Mouse (Mus musculus): Measurements from ENCODE around the gene Zfp54. TPM values are rescaled to one million over a fixed set of nuclear protein-coding genes. Genes with fewer than 3 reads are reported as not detected.
"Not testable (repeated sequence)": the region's sequence is repeated elsewhere in the genome, so short reads cannot be mapped to it uniquely, and the experiment has no call there.

Zfp54 gene
- 1 to 10 TPM in 23 of 26 experiments, under 1 TPM in 3; 0.51 to 8.2 (median 3.2) TPM for total RNA-seq (2018; cell fraction: chromatin; rRNA removed)
- 1 to 10 TPM in 23 of 26 experiments, under 1 TPM in 3; 0.80 to 5.8 (median 3.2) TPM for total RNA-seq (2018; cell fraction: cytosol; rRNA removed)
- total RNA-seq (2018; cell fraction: nucleus; rRNA removed) = 1 to 10 TPM in 23 of 26 experiments, under 1 TPM in 3; 0.75 to 9.8 (median 2.7) TPM
- 2.9 to 5.2 TPM (median 4.6 TPM) in 3 replicates for polyA plus RNA-seq (2018)

DNA sequence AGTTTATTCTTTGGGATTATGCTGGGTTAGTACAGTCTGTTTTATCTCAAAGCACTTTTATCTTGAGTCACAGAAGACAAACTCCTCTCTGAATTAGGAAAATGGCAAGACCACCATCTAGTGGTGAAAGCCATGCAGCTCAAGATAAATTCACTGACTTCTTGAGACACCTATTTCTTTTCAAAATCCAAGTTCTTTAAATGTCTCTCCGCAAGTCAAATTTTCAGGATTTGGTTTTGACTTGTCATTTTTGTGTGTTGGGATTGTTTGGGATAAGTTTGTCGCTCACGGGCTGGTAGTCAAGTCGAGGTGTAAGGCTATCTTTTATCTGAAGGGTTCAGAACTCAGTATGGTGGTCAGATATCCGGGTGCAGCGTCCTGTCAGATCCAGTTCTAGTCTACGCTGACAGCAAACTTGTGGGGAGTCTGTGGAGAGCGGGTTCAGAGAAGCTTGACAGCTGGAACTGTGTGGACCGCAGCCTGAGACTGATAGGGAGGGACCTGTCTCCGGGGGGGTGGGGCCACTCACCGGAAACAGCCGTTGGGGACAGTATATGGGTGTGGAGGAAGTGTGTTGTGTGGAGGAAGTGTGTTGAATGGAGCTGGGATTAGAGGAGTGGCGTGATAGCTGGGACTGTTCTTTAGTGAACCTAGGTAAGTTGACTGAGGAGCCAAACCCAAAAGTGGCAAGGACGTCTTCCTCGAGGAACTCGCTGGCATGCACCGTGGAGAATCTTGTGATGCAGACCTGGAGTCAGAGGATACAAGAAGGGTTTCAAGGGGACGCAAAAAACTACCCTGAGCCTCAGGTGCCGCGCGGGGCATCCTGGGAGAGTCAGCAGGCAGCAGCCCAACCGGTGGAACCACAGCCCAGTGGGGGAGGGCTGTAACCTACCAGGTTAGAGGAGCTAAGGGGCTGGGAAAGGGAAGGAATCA, at the start of gene Zfp54:
TSS of gene Zfp54 (plus strand) at position 564 of the 936 bp plus-strand sequence.
- H3K79me2 ChIP-seq (ENCODE audit: inconsistent target) = peaks cover 16% of the 10 kb centered on the region; the same call in 1 of the 2 replicates
- peak within 1 kb of the TSS; percentile 74 for H3K4me3 ChIP-seq (ENCODE audit: inconsistent target)
- H3K36me3 ChIP-seq (ENCODE audit: inconsistent target) = no peaks in the 10 kb centered on the region; the same call in 1 of the 2 replicates
- H3K27ac ChIP-seq = peak within 1 kb of the TSS; percentile 67
- 0% methylated on average over 19 of the region's 22 CpGs for WGBS (ENCODE audit: missing documents)

DNA sequence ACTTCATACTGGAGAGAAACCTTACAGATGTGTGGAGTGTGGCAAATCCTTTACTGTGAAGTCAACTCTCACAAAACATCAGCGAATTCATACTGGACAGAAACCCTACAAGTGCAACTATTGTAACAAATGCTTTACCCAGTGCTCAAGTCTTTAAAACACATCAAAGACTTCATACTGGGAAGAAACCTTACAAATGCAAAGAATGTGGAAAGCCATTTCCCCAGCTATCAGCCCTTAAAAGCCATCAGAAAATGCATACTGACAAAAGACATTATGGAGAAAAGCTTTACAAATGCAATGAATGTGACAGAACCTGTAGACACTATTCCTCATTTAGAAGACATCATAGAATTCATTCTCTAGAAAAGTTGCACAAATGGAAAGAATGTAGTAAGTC, 47.7 kb upstream of the Zfp54 start:
- H3K27ac ChIP-seq = no peak overlapping the region
- H3K36me3 ChIP-seq (ENCODE audit: inconsistent target) = no peaks in the 10 kb centered on the region
- no peak overlapping the region for H3K4me3 ChIP-seq (ENCODE audit: inconsistent target)
- WGBS (ENCODE audit: missing documents) = 50% methylated on average over 1 of the region's 1 CpGs
- H3K79me2 ChIP-seq (ENCODE audit: inconsistent target) = no peaks in the 10 kb centered on the region

DNA sequence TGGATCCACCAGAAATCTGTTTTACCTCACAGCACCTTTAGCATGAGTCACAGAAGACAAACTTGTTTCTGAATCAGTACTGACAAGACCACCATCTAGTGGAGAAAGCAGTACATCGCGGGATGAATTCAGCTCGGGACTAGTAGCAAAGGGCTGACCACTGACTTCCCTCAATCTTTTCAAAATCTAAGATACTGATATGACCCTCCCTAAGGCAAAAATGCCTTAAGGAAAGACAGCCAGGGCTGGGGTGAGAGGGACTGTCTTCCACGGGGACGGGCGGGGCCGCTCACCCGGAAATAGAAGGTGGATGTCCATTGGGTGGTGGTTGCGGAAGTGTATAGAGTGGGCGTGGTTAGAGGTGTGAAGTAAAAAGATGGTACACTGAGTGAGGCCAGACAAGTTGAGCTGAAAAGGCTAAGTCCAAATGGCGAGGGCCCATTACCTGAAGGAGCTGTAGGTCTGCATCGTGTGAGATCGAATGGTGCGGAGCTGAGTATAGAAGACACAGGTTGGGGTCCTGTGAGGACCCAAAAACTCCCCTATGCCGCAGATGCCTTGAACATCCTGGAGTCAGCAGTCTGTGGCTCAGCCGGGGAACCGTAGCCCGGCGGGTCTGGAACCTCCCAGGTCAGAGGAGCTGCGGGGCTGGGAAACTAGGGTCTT, 39.5 kb upstream of the Zfp54 start, which contains the start of gene Zfp677:
TSS of gene Zfp677 (plus strand) at position 358 of the 666 bp plus-strand sequence.
- WGBS (ENCODE audit: missing documents) = 6% methylated on average over 20 of the region's 20 CpGs
- Histone ChIP-seq H3K36me3 (ENCODE audit: inconsistent target) (no peaks in the 10 kb centered on the region), H3K4me3 (ENCODE audit: inconsistent target) (peak within 1 kb of the TSS; percentile 68), H3K27ac (peak within 1 kb of the TSS; percentile 19; the same call in 1 of the 2 replicates), H3K79me2 (ENCODE audit: inconsistent target) (no peaks in the 10 kb centered on the region)

DNA sequence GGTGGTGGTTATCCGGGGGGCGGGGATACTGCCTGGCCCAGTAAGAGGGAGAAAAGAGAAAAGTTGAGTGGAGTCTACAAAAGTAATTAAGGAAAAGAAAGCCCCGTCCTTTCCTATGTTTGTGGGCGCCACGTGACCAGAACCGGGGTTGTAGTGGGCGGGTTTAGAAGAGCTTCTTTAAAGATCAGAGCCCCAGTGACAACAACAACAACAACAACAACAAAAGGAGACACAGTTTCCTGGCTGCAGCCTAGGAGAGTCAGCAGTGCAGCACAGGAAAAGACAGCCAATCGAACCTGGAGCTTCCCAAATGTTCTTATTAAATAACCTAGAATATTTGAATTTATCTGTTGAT, 39.0 kb upstream of the Zfp54 start:
- peak overlapping the region; percentile 19; the same call in 1 of the 2 replicates for H3K27ac ChIP-seq
- WGBS (ENCODE audit: missing documents) = 9% methylated on average over 8 of the region's 8 CpGs
- H3K36me3 ChIP-seq (ENCODE audit: inconsistent target) = no peaks in the 10 kb centered on the region

DNA sequence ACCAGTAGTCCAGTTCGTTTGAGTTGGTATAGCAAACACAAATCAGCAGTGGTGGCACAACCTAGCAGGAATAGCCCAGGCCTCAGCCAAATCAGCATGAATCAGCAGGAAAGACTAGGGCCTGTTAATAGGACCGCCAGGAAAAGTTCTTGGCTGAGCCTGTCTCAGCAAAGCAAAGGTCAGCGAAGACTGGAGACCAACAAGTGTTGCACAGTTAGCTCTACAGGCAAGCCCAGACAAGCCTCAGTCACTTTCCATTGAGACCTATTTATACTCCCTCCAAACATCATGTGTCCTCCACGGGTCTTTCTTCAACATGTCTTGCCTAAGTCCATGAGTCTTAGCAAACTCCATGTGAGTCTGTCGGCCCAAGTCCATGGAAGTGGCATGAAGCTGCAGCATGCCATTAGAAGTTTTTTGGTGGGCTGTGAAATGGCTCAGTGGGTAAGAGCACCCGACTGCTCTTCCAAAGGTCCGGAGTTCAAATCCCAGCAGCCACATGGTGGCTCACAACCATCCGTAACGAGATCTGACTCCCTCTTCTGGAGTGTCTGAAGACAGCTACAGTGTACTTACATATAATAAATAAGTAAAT, 15.9 kb downstream of the Zfp54 start:
- H3K79me2 ChIP-seq (ENCODE audit: inconsistent target); H3K27ac ChIP-seq; H3K4me3 ChIP-seq (ENCODE audit: inconsistent target): not testable (repeated sequence)
- peaks cover 11% of the 10 kb centered on the region for H3K36me3 ChIP-seq (ENCODE audit: inconsistent target)
- 90% methylated on average over 7 of the region's 9 CpGs for WGBS (ENCODE audit: missing documents)

More for the DNA sequence above, 39.0 kb upstream of the Zfp54 start:
- Histone ChIP-seq H3K4me3 (ENCODE audit: inconsistent target) (peak overlapping the region; percentile 68), H3K79me2 (ENCODE audit: inconsistent target) (no peaks in the 10 kb centered on the region)

DNA sequence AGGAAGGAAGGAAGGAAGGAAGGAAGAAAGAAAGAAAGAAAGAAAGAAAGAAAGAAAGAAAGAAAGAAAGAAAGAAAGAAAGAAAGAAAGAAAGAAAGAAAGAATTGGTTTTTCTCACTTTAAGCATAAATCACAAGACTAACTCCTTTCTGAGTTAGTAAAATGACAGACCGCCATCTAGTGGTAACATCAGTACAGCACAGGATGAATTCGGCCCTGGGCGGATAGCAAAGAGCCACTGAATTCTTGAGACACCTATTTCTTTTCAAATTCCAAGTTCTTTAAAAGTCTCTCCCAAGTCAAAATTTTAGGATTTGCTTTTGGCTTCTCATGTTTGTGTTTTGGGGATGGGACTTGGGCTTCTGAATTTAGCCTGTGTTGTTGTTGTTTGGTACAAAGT, 26.6 kb downstream of the Zfp54 start:
- Histone ChIP-seq H3K79me2 (ENCODE audit: inconsistent target) (peaks cover 21% of the 10 kb centered on the region; the same call in 1 of the 2 replicates), H3K36me3 (ENCODE audit: inconsistent target) (peaks cover 10% of the 10 kb centered on the region), H3K27ac (peak overlapping the region; percentile 63), H3K4me3 (ENCODE audit: inconsistent target) (peak overlapping the region; percentile 76)
- 0% methylated on average over 3 of the region's 3 CpGs for WGBS (ENCODE audit: missing documents)

DNA sequence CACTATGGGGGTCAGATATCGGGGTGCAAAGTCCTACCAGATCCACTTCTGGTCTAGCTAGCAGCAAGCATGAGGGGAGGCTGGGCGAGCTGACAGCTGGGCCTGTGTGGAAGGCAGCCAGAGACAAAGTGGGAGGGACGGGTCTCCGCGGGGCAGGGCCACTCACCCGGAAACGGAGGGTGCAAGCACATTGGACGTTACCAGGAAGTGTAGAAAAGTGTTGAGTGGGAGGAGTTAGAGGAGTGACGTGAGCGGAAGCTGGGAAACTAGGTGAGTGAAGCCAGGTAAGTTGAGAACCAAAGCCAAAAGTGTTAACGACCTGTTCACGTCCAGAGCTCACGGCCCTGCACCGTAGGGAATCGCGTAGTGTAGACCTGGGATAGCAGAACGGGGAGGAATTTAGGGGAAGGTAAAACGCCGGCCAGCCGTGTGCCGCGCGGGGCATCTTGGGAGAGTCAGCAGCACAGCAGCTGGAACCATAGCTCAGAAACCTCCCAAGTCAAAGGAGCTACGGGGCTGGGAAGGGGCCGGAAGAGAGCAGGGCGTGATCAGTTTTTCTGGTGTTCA, 27.2 kb downstream of the Zfp54 start, which contains the start of gene Zfp51:
TSS of gene Zfp51 (plus strand) at position 237 of the 567 bp plus-strand sequence.
- Histone ChIP-seq H3K27ac (peak within 1 kb of the TSS; percentile 63), H3K36me3 (ENCODE audit: inconsistent target) (peaks cover 10% of the 10 kb centered on the region), H3K79me2 (ENCODE audit: inconsistent target) (peaks cover 21% of the 10 kb centered on the region; the same call in 1 of the 2 replicates), H3K4me3 (ENCODE audit: inconsistent target) (peak within 1 kb of the TSS; percentile 76)
- under 1% methylated on average over 26 of the region's 26 CpGs for WGBS (ENCODE audit: missing documents)

DNA sequence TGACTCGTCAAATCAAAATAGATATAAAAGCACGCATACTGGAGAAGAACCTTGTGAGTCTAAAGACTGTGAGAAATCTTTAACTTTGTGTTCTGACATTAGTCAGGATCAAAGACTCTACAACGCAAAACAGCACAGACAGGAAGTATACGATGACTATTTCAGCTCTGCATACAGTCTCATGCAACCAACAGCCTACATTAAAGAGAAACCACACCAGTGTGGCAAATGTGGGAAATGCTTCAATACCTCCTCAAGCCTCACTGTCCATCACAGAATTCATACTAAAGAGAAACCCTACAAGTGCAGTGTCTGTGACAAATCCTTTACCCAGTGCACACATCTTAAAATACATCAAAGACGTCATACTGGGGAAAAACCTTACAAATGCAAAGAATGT, 40.5 kb downstream of the Zfp54 start:
- peaks cover 44% of the 10 kb centered on the region for H3K36me3 ChIP-seq (ENCODE audit: inconsistent target)
- H3K79me2 ChIP-seq (ENCODE audit: inconsistent target) = no peaks in the 10 kb centered on the region
- H3K27ac ChIP-seq = no peak overlapping the region
- WGBS (ENCODE audit: missing documents) = 97% methylated on average over 5 of the region's 5 CpGs
- H3K4me3 ChIP-seq (ENCODE audit: inconsistent target) = no peak overlapping the region

DNA sequence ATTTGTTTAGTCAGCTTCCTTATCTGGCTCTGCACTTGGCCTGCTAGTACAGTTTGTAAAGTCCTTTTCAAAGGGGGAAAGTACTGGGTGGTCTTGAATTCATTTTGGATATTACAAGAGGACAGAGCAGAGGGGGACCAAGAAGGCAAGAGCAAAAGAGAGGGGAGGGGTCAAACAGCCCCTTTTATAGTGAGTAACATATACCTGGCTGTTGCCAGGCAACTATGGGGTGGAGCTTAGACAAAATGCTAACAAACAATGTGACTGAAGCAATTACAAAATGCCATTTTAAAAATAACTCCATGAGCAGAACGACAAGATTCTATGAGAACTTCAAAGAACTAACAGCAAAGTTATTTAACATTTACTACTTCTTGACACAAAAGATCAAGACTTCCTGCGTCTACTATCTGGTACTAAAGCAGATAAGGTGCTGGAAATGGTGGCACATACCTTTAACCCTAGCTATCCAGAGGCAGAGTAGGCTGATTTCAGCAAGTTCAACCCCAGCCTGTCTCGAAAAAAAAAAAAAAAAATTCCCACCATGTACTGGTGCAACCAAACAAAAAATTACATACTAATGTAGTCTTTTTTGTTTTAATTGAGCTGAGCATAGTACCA, 49.1 kb downstream of the Zfp54 start:
- H3K4me3 ChIP-seq (ENCODE audit: inconsistent target) = no peak overlapping the region
- 82% methylated on average over 3 of the region's 3 CpGs for WGBS (ENCODE audit: missing documents)
- H3K27ac ChIP-seq = no peak overlapping the region
- no peaks in the 10 kb centered on the region for H3K79me2 ChIP-seq (ENCODE audit: inconsistent target)
- H3K36me3 ChIP-seq (ENCODE audit: inconsistent target) = no peaks in the 10 kb centered on the region

DNA sequence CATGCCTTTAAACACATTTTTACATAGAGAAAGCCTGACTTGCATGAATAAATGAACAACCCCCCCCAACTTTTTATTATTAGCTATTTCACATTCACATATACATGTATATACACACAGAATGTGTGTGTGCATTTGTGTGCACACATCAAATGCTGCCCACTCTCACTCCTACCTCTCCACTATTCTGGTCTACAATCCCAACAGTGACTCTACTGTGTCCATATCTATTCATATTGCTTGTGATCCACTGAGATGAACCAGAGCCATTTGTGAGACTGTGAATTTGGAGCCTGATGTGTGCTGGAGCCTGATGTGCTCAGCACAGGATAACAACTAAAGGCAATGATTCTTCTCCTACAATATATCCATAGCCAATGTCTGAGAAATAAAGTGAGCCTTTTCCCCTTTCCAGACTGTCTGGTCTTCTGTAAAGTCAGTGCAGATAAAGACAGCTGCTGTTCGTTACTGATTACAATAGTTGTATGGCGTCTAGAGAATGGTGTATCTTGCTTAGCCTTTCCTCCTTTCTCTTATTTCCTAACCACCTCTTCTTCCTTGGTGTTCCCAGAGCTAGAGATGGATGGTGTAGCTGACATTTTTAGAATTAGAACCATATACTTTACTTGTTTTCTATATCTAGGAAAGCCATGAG, 49.8 kb downstream of the Zfp54 start:
- Histone ChIP-seq H3K27ac (no peak overlapping the region), H3K79me2 (ENCODE audit: inconsistent target) (no peaks in the 10 kb centered on the region), H3K4me3 (ENCODE audit: inconsistent target) (no peak overlapping the region), H3K36me3 (ENCODE audit: inconsistent target) (no peaks in the 10 kb centered on the region)
- 100% methylated on average over 2 of the region's 2 CpGs for WGBS (ENCODE audit: missing documents)

DNA sequence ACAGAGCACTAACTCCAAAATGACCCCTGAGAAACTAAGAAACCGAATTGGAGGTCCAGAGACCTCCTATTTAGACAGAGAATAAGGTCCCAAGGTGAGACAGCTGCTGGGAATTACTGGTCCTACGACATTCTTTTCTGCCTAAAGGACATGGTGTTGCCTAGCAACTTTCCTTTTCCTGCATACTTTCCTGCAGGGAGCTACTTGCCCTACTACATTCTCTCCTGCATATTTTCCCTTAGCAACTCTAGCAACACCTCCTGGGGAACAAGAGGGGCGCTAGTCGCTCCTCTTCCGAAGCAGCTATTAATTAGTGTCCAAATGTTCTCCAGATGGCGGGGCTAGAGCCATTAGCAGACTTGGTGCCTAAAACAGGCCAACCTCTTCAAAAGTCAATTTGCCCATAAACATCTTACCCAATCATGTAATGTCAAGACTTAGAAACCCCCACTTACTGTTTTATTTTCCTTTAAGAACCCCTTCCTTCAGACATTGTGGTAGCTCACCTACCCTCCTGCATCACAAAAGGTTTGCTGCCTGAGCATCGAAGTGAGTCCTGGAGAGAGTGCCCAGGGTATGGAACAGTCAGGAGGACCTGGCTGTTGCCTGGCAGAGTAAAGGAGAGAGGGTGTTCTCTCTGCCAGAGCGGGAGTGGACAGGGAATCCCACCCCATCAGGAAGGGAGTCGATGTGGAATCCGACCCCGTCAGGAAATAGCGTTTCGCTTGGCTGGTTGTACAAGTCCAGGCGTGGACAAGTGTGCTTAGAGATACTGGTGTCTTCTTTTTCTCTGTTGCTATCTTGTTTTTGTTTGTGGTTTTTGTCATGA, 50.5 kb downstream of the Zfp54 start:
- Histone ChIP-seq H3K27ac (no peak overlapping the region), H3K36me3 (ENCODE audit: inconsistent target) (no peaks in the 10 kb centered on the region), H3K4me3 (ENCODE audit: inconsistent target) (no peak overlapping the region), H3K79me2 (ENCODE audit: inconsistent target) (no peaks in the 10 kb centered on the region)
- 94% methylated on average over 10 of the region's 14 CpGs for WGBS (ENCODE audit: missing documents)

DNA sequence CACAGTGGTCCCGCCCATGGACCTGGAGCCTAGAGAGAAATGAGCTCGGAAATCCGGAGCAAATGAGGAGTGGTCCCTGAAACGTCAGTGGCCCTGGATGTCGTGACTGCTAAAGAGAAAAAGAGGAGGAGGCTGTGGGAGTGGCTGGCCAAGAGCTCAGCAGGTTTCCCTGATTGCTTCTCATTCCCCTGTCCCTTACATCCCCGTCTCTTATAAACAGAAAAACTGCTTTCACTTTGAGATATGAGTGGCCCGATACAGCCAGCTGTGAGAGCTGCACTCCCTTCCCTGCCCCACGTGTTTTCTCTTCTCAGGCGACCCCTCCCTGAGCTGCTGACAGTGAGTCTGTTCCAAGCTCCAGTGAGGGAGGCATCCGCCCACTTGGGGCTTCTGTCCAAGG, 51.7 kb downstream of the Zfp54 start:
- H3K79me2 ChIP-seq (ENCODE audit: inconsistent target); H3K36me3 ChIP-seq (ENCODE audit: inconsistent target); H3K27ac ChIP-seq: not testable (repeated sequence)
- 0% methylated on average over 3 of the region's 10 CpGs for WGBS (ENCODE audit: missing documents)
- H3K4me3 ChIP-seq (ENCODE audit: inconsistent target) = peak overlapping the region; percentile 11; the same call in 1 of the 2 replicates

Data from macrophage (primary cell).